ENCODE assay signal across 8 mouse cellular contexts in genomic region chr6:83571840-83572667, GRCm38 (mm10). TPM values are rescaled to one million over a fixed set of nuclear protein-coding genes. Genes with fewer than 3 reads are reported as not detected.
DNase-seq lines count a peak whose midpoint lies in the region; ATAC-seq and TF ChIP-seq lines count a peak whose summit lies in the region.

No protein-coding gene starts in this region.

- H3K4me2 ChIP-seq in hindbrain, postnatal 0 days (ENCODE audit: low read depth, low read length) = peak overlapping the region; percentile 90

- H3K9me3 ChIP-seq in hindbrain, postnatal 0 days (ENCODE audit: low read length) = no peaks in the 10 kb centered on the region

- H3K27me3 ChIP-seq in hindbrain, postnatal 0 days (ENCODE audit: insufficient read depth, low read length) = peaks cover 6% of the 10 kb centered on the region; the same call in 1 of the 2 replicates

- WGBS in hindbrain, postnatal 0 days = 5% methylated on average over 37 of the region's 37 CpGs

- H3K36me3 ChIP-seq in hindbrain, postnatal 0 days (ENCODE audit: insufficient read depth, low read length) = peaks cover 8% of the 10 kb centered on the region; the same call in 1 of the 2 replicates

- H3K4me3 ChIP-seq in gastrocnemius, adult 2 months = peak overlapping the region; percentile 74
- H3K4me3 ChIP-seq in hindbrain, postnatal 0 days (ENCODE audit: low read length) = peak overlapping the region; percentile 59
- H3K4me3 ChIP-seq in left cerebral cortex, adult 2 months = peak overlapping the region; percentile 51

- H3K9ac ChIP-seq in hindbrain, postnatal 0 days (replicated peaks; ENCODE audit: low read length) = peak overlapping the region; percentile 78

- intact Hi-C loops in gastrocnemius, adult 2 months (cut with DNase I) = no loop called here
- intact Hi-C loops in left cerebral cortex, adult 2 months (cut with DNase I) = no loop called here

- peaks cover 6% of the 10 kb centered on the region for H3K4me1 ChIP-seq in hindbrain, postnatal 0 days (ENCODE audit: insufficient read depth, low read length)

- TF ChIP-seq CTCF in gastrocnemius, adult 2 months (IDR thresholded peaks at IDR 0.05) = no peak
- peak; percentile 28; the same call in 1 of the 2 replicates for TF ChIP-seq CTCF in hindbrain, postnatal 0 days (IDR thresholded peaks at IDR 0.05; ENCODE audit: low read depth)
- no peak; the same call in 1 of the 2 replicates for TF ChIP-seq CTCF in left cerebral cortex, adult 2 months (IDR thresholded peaks at IDR 0.05)

- peak; percentile 93 for DNase-seq in ZHBTc4 (ENCODE audit: low read depth, low spot score)
- peak; percentile 92 for DNase-seq in gastrocnemius, adult 2 months
- peak; percentile 96 for DNase-seq in hindbrain, postnatal 0 days (ENCODE audit: low spot score)
- DNase-seq in left cerebral cortex, adult 2 months (ENCODE audit: extremely low spot score in 1 of 2, low spot score in 2 of 2) = peak; percentile 85 to 87
- DNase-seq in right cerebral cortex, adult 2 months (ENCODE audit: low spot score in 2 of 2) = peak; percentile 87 to 93
- DNase-seq in urinary bladder, postnatal 14 days (ENCODE audit: low spot score) = peak; percentile 92

- peak overlapping the region; percentile 91 for H3K27ac ChIP-seq in gastrocnemius, adult 2 months
- H3K27ac ChIP-seq in hindbrain, postnatal 0 days = peak overlapping the region; percentile 87
- H3K27ac ChIP-seq in left cerebral cortex, adult 2 months = peak overlapping the region; percentile 84

- ATAC-seq in common myeloid progenitor, adult 5-6 weeks (replicated peaks; ENCODE audit: low read depth, poor library complexity, severe bottlenecking) = peak; percentile 99
- ATAC-seq in hindbrain, postnatal 0 days = peak; percentile 96
- peak; percentile 99 for ATAC-seq in megakaryocyte, adult 5-6 weeks (ENCODE audit: poor library complexity, severe bottlenecking)

RNA-seq across cellular contexts. Expression of gene Stambp, which starts 0.5 kb away (rescaled TPM):
- 6.4 and 9.3 TPM in 2 replicates for total RNA-seq in common myeloid progenitor, adult 5-6 weeks (2017)
- 1 to 10 TPM; 5.2 to 7.4 TPM for total RNA-seq in gastrocnemius, adult 2 months (2021)
- 9.5 and 11.1 TPM in 2 replicates for total RNA-seq in hindbrain, postnatal 0 days (2014; rRNA removed)
- 58.2 and 60.4 TPM in 2 replicates for polyA plus RNA-seq in hindbrain, postnatal 0 days (2015; fragmentation: Nextera tagmentation; extraction: Ambion mirVana)
- 10 to 100 TPM; 30.2 to 30.6 TPM for total RNA-seq in left cerebral cortex, adult 2 months (2021)
- total RNA-seq in megakaryocyte, adult 5-6 weeks (2015) = 46.6 and 48.9 TPM in 2 replicates
- total RNA-seq in megakaryocyte, adult 5-6 weeks (2017) = 9.0 and 18.0 TPM in 2 replicates

RNA-seq across cellular contexts. Expression of gene Actg2, which starts 36.0 kb away (rescaled TPM):
- not detected in 2 replicates for total RNA-seq in common myeloid progenitor, adult 5-6 weeks (2017)
- under 1 TPM; 0.31 to 0.47 TPM for total RNA-seq in gastrocnemius, adult 2 months (2021)
- 0.36 and 2.1 TPM in 2 replicates for total RNA-seq in hindbrain, postnatal 0 days (2014; rRNA removed)
- 0.78 and 1.7 TPM in 2 replicates for polyA plus RNA-seq in hindbrain, postnatal 0 days (2015; fragmentation: Nextera tagmentation; extraction: Ambion mirVana)
- total RNA-seq in left cerebral cortex, adult 2 months (2021) = not detected
- total RNA-seq in megakaryocyte, adult 5-6 weeks (2015) = not detected in 2 replicates
- total RNA-seq in megakaryocyte, adult 5-6 weeks (2017) = not detected in 2 replicates

Comparison
In these comparisons a context has a peak if more than half of its experiments do, and no peak if none do; other contexts are left out.
1. Peak in every context shown above with its lines: DNase-seq, ATAC-seq, H3K4me3 ChIP-seq and H3K27ac ChIP-seq.